Mouse (Mus musculus): ENCODE results near the gene Sstr1. TPM values are rescaled to one million over a fixed set of nuclear protein-coding genes. Genes with fewer than 3 reads are reported as not detected.

Sstr1 gene
- polyA plus RNA-seq (2016; fragmentation: Nextera tagmentation; extraction: Ambion mirVana) = 0.06 TPM in 1 of 2 replicates, not detected in the other

DNA sequence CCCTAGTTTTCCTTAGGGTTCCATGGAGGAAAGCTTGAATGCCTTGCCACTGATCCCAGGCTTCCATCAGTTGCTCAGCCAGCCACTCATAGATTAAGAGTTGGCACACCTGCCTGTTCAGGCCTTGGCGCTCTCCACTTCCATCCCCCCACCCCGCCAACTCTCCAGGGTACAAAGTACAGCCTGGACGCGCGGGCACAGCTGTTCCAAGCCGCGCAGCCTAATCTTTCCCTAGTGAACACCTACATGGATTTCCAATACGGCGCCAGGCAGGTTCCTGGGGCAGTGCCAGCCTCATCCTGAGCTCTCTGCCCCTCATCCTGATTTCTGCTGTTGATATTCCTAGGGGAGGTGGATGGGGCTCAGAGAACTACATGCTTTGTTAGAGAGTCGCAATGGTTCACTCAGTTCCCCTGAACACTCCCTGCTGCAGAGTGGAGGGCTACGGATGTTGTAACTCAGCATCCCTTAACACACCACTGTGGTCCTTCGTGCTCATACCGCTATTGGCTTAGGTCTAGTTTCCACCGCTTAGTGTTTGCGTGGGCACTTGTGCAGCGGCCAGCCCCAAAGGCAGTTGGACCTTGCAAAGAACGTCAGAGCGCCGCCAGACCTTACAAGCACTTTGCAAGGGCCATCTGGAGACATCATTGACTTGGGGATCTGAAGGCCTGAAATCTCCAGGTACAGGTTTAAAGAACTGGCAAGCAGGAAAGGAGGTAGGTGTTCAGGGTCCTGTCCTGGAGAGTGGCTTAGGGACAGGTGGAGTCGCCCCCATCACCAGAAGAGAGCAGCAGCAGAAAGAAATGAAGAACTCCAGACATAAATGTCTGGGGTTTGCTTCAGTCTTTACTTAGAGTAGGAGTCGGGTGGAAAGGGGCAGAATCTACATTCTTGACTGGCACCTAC, at the start of gene Sstr1:
Gene Sstr1 (plus strand): TSS at position 610 of the 909 bp plus-strand sequence.
- peak within 1 kb of the TSS; percentile 57 for H3K4me3 ChIP-seq
- WGBS = 9% methylated on average over 21 of the region's 21 CpGs
- H3K27me3 ChIP-seq (ENCODE audit: poor library complexity, severe bottlenecking) = peaks cover 75% of the 10 kb centered on the region
- no peak for DNase-seq (ENCODE audit: extremely low spot score, low spot score)
- H3K27ac ChIP-seq = no peak within 1 kb of the TSS
- no peaks in the 10 kb centered on the region for H3K36me3 ChIP-seq (replicated peaks)
- no peaks in the 10 kb centered on the region for H3K9me3 ChIP-seq
- H3K4me1 ChIP-seq = peaks cover 43% of the 10 kb centered on the region

DNA sequence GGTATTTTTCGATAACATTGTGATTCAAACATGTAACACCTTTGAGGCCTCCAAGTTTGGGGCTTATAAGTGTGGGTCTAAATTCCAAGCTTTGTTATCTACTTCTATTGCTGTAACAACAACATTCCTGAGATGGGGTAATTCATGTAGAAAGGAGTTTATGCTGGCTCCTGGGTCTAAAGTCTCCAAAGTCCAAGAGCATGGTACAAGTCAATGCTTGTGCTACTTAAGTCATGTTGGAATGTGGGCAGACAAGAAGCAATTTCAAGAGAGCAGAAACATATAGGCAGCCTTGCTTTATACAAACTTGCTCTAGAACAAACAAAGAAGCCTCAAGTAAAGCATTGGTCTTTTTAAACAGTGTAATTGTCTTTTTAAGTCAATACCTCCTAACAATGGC, 12.8 kb upstream of the Sstr1 start:
- no peaks in the 10 kb centered on the region for H3K36me3 ChIP-seq (replicated peaks)
- WGBS = 86% methylated on average over 1 of the region's 1 CpGs
- no peak for DNase-seq (ENCODE audit: extremely low spot score, low spot score)
- no peak overlapping the region for H3K27ac ChIP-seq
- H3K9me3 ChIP-seq = no peaks in the 10 kb centered on the region
- no peaks in the 10 kb centered on the region for H3K4me1 ChIP-seq
- no peaks in the 10 kb centered on the region for H3K27me3 ChIP-seq (ENCODE audit: poor library complexity, severe bottlenecking)
- no peak overlapping the region for H3K4me3 ChIP-seq

DNA sequence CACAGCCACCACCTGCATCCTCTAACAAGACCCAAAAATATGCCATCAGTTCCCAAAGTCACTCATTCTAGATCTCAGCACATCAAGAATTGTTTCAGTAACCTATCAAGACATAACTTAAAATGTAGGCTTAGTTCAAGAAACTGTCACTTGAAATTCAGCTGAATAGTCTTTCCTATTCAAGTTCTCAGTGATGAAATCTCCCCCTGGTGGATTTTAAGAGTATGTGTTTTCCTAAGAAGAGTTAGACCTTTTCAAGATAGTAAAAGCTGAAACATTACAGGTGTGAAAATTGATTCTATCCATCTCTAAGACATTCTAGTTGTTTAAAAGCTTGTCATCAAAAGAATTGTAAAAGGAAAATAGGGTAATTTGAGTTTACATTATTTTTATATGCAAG, 10.4 kb upstream of the Sstr1 start:
- no peaks in the 10 kb centered on the region for H3K27me3 ChIP-seq (ENCODE audit: poor library complexity, severe bottlenecking)

DNA sequence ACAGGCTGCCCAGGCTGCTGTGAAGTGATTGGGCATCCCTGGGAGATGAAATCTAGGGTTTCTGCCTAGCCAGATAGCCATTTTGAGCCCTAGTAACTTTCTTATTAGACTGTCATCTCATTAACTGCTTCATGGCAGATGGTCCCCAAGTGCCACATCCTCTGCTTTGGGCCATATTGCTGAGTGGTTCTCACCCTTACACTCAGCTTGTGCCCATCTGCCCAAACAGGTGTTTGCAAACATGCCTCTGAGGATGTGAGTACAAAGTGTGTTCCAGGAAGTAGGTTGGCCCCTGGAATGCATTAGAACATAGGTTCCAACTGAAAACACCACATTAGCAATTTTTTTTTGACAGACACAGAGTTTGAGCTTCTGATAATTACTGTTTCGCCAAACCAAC, 3.6 kb upstream of the Sstr1 start:
- H3K9me3 ChIP-seq = no peaks in the 10 kb centered on the region
- WGBS = 88% methylated on average over 1 of the region's 1 CpGs
- DNase-seq (ENCODE audit: extremely low spot score, low spot score) = no peak
- peaks cover 40% of the 10 kb centered on the region for H3K27me3 ChIP-seq (ENCODE audit: poor library complexity, severe bottlenecking)
- no peak overlapping the region for H3K4me3 ChIP-seq
- H3K27ac ChIP-seq = no peak overlapping the region
- peaks cover 18% of the 10 kb centered on the region for H3K4me1 ChIP-seq
- no peaks in the 10 kb centered on the region for H3K36me3 ChIP-seq (replicated peaks)

More for the DNA sequence above, 10.4 kb upstream of the Sstr1 start:
- Histone ChIP-seq H3K4me1 (no peaks in the 10 kb centered on the region), H3K27ac (no peak overlapping the region), H3K9me3 (no peaks in the 10 kb centered on the region), H3K4me3 (no peak overlapping the region), H3K36me3 (replicated peaks) (no peaks in the 10 kb centered on the region)
- no peak for DNase-seq (ENCODE audit: extremely low spot score, low spot score)

DNA sequence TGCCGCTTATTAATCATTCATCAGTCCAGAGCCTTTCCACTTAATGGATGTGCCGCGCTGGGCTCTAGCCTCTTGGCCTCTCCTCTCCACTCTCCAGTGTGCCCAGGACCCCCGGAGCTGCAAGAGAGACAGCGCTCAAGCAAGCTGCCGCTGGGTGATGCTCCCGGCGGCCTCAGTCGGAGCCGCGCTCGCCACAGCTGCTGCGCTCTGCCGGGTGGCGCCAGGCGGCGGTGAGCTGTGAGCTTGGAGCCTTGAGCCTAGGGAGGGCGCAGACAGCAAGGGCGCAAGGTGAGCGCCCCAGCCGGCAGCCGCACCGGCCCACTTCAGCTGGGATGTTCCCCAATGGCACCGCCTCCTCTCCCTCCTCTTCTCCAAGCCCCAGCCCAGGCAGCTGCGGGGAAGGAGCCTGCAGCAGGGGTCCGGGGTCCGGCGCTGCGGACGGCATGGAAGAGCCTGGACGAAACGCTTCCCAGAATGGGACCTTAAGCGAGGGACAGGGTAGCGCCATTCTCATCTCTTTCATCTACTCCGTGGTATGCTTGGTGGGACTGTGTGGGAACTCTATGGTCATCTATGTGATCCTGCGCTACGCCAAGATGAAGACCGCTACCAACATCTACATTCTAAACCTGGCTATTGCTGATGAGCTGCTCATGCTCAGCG, 820 bp downstream of the Sstr1 start:
- no peaks in the 10 kb centered on the region for H3K36me3 ChIP-seq (replicated peaks)
- H3K4me1 ChIP-seq = peaks cover 43% of the 10 kb centered on the region
- H3K9me3 ChIP-seq = no peaks in the 10 kb centered on the region
- under 1% methylated on average over 39 of the region's 39 CpGs for WGBS
- peaks cover 85% of the 10 kb centered on the region for H3K27me3 ChIP-seq (ENCODE audit: poor library complexity, severe bottlenecking)
- H3K4me3 ChIP-seq = peak overlapping the region; percentile 57
- DNase-seq (ENCODE audit: extremely low spot score, low spot score) = peak; percentile 37
- no peak overlapping the region for H3K27ac ChIP-seq

DNA sequence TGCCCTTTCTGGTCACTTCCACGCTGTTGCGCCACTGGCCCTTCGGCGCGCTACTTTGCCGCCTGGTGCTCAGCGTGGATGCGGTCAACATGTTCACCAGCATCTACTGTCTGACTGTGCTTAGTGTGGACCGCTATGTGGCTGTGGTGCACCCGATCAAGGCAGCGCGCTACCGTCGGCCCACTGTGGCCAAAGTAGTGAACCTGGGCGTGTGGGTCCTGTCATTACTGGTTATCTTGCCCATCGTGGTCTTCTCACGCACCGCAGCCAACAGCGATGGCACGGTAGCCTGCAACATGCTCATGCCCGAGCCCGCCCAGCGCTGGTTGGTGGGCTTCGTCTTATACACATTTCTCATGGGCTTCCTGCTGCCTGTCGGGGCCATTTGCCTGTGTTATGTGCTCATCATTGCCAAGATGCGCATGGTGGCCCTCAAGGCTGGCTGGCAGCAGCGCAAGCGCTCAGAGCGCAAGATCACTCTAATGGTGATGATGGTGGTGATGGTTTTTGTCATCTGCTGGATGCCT, 1.4 kb downstream of the Sstr1 start:
- Histone ChIP-seq H3K4me1 (peaks cover 43% of the 10 kb centered on the region), H3K9me3 (no peaks in the 10 kb centered on the region), H3K27me3 (ENCODE audit: poor library complexity, severe bottlenecking) (peaks cover 91% of the 10 kb centered on the region), H3K36me3 (replicated peaks) (no peaks in the 10 kb centered on the region), H3K4me3 (peak overlapping the region; percentile 57), H3K27ac (no peak overlapping the region)
- 2% methylated on average over 29 of the region's 29 CpGs for WGBS
- DNase-seq (ENCODE audit: extremely low spot score, low spot score) = peak; percentile 31

DNA sequence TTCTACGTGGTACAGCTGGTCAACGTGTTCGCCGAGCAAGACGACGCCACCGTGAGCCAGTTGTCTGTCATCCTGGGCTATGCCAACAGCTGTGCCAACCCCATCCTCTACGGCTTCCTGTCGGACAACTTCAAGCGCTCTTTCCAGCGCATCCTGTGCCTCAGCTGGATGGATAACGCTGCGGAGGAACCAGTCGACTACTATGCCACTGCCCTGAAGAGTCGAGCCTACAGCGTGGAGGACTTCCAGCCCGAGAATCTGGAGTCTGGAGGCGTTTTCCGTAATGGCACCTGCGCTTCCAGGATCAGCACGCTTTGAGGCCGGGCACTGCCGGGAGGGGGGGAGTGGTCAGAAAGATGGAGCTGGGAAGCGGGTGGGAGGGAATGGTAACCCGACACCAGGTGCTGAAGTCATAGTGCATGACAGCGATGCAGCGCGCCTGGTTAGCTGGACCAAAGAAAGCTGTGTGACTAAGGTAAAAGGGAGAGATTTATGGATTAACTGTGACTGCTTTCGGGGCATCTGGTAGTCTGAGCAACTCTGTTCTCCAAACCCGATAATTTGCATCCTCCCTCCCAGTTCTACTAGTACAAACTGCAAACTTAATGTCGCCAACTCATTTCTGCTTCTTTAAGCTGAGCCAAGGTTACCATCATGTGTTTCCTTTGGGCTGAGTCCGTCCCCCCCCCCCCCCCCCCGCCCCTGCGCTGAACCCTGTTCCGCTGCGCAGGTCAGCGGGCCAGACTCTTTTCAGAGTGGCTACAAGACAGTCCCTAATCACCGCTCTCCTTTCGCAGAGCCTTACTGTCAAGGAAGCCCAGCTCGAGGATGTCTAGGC, 2.1 kb downstream of the Sstr1 start:
- no peaks in the 10 kb centered on the region for H3K36me3 ChIP-seq (replicated peaks)
- no peak overlapping the region for H3K27ac ChIP-seq
- H3K27me3 ChIP-seq (ENCODE audit: poor library complexity, severe bottlenecking) = peaks cover 97% of the 10 kb centered on the region
- H3K4me1 ChIP-seq = peaks cover 43% of the 10 kb centered on the region
- H3K4me3 ChIP-seq = peak overlapping the region; percentile 57
- WGBS = under 1% methylated on average over 40 of the region's 40 CpGs
- peak; percentile 60 for DNase-seq (ENCODE audit: extremely low spot score, low spot score)
- no peaks in the 10 kb centered on the region for H3K9me3 ChIP-seq

DNA sequence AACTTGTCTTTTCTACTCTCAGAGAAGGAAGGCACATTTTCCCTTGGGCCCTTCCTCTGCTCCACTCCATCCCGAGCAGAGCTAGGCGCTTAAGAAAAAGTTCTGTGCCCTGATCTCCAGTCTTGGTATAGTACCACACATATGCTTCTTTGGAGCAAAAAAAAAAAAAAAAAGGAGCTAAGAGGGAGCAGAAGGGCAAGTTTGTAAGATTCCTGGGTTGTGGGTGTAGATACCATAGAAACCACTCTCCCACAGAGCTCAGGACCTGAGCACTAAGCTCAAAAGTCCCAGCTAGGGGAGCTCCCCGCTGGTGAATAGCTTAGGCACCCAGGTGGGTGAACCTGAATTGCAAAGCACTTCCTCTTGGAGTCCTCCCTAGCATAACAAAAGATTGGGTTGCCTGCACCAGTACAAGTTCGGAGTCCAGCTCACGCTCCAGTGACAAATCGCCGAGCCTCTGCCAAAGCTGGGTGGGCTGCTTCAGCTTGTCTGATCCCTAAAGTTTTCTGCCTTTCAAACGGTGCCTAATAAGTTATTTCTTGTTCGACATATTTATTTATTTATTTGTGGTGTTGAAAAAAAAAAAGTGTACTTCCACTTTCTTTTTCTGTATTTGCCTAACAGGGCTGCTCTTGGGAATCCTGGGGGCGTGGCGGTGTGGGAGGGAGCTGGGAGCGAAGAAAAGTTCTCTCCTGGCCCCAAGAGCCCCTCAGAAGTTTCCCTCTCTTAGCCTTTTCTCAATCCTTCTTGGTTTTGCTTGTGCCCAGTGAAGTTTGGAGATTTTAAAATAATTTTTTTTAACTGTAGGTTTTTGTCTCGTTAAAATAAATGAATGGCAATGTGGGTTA, 2.9 kb downstream of the Sstr1 start:
- 3% methylated on average over 13 of the region's 13 CpGs for WGBS
- Histone ChIP-seq H3K9me3 (no peaks in the 10 kb centered on the region), H3K27ac (no peak overlapping the region), H3K4me1 (peaks cover 43% of the 10 kb centered on the region), H3K4me3 (peak overlapping the region; percentile 57), H3K27me3 (ENCODE audit: poor library complexity, severe bottlenecking) (peaks cover 95% of the 10 kb centered on the region), H3K36me3 (replicated peaks) (no peaks in the 10 kb centered on the region)
- DNase-seq (ENCODE audit: extremely low spot score, low spot score) = peak; percentile 17

DNA sequence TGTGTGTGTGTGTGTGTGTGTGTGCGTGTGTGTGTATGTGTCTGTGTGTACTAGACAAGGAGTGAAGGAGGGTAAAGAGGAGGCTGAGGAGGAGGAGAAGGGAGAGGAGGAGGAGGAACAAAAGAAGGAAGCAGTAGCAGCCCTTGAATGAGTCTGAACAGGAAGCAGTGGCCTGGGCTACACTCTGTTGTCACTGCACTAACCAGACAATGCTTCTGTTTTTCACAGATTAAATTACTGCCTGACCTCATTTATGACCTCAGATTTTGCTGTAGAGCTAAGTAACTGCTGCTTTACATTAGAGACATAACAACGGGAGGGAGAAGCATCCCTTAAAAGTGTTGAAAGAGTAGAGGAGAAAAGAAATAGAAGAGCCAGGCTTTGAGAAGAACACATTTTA, 4.6 kb downstream of the Sstr1 start:
- peaks cover 42% of the 10 kb centered on the region for H3K4me1 ChIP-seq
- no peaks in the 10 kb centered on the region for H3K9me3 ChIP-seq
- 61% methylated on average over 2 of the region's 2 CpGs for WGBS
- H3K36me3 ChIP-seq (replicated peaks) = no peaks in the 10 kb centered on the region
- peaks cover 78% of the 10 kb centered on the region for H3K27me3 ChIP-seq (ENCODE audit: poor library complexity, severe bottlenecking)
- no peak for DNase-seq (ENCODE audit: extremely low spot score, low spot score)
- H3K27ac ChIP-seq = no peak overlapping the region
- no peak overlapping the region for H3K4me3 ChIP-seq

DNA sequence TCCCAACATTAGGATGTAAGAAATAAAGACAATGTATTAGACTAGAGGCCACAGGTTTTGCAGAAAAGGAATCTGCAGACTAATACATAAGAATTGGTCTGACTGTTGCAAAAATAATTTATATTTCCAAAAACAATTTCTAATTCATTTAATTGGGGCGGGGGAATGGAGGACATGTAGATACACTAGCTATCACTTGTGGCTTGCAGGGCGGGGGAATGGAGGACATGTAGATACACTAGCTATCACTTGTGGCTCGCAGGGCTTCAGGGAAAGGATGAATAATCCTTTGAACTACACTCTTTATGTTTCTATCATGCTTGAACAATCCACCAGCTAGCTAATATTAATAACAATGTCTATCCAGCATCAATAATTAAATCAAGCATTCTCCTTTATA, 7.5 kb downstream of the Sstr1 start:
- H3K9me3 ChIP-seq = no peaks in the 10 kb centered on the region
- H3K27ac ChIP-seq = no peak overlapping the region
- H3K27me3 ChIP-seq (ENCODE audit: poor library complexity, severe bottlenecking) = peaks cover 49% of the 10 kb centered on the region
- peaks cover 13% of the 10 kb centered on the region for H3K4me1 ChIP-seq
- no peak overlapping the region for H3K4me3 ChIP-seq
- 91% methylated on average over 3 of the region's 3 CpGs for WGBS
- DNase-seq (ENCODE audit: extremely low spot score, low spot score) = no peak
- H3K36me3 ChIP-seq (replicated peaks) = no peaks in the 10 kb centered on the region

DNA sequence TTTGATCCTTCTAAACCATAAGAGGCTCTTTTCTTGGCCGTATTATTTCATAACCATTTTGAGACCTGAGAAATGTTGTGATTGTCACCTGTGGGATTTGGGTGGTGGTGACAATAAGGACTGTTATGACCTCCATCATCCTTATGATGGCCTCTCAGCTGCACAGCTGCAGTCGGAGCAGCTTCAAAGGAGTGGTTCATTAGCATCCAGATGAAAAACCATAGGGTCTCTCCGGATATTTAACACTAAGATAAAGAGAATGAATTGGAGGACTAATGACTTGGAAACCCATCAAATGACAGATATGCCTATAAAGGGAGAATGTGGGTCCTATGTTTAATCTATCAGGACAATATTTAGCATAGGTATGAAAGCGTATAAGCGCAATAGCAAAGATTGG, 14.1 kb downstream of the Sstr1 start:
- no peaks in the 10 kb centered on the region for H3K9me3 ChIP-seq
- WGBS = 84% methylated on average over 5 of the region's 5 CpGs
- H3K27me3 ChIP-seq (ENCODE audit: poor library complexity, severe bottlenecking) = no peaks in the 10 kb centered on the region
- DNase-seq (ENCODE audit: extremely low spot score, low spot score) = no peak
- H3K27ac ChIP-seq = no peak overlapping the region
- H3K4me3 ChIP-seq = no peak overlapping the region
- no peaks in the 10 kb centered on the region for H3K4me1 ChIP-seq
- no peaks in the 10 kb centered on the region for H3K36me3 ChIP-seq (replicated peaks)

DNA sequence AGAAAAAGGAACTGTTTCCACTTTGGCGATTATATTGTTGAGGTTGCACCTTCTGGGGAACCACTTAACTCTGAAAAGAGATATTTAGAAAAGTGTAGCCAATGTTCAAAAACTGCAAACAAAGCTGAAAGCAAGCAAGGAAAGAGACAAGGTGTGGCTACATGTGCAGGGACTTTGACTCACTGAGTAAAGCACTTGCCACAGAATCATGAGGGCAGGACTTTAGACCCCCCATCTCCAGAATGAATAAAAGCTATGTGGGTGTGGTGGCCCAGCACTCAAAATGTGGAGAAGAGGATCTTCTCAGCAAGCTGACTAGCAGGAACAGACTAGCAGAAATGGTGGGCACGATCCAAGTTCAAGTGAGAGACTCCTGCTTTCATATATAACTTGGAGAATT, 20.9 kb downstream of the Sstr1 start:
- Histone ChIP-seq H3K27me3 (ENCODE audit: poor library complexity, severe bottlenecking) (no peaks in the 10 kb centered on the region), H3K36me3 (replicated peaks) (no peaks in the 10 kb centered on the region), H3K27ac (no peak overlapping the region), H3K9me3 (no peaks in the 10 kb centered on the region), H3K4me1 (no peaks in the 10 kb centered on the region), H3K4me3 (no peak overlapping the region)
- WGBS = 87% methylated on average over 2 of the region's 2 CpGs
- DNase-seq (ENCODE audit: extremely low spot score, low spot score) = no peak

Data from forebrain, embryonic 10.5 days (tissue).